Mouse (Mus musculus) midbrain, postnatal 0 days (tissue): ENCODE measurements at regions not wholly inside any gene's neighbourhood (a gene's known extent, or its start where the extent isn't known, plus 50 kb on each side); places are given as distances from the start of the nearest gene placed in this dataset.

Experiments used
- ATAC-seq: fragments of 200-750 bp; cut with Nextera tagmentation; 2 replicates; pipeline ENCODE4 v1.8.0; 2017; ENCODE audit warnings: moderate number of reproducible peaks, mild to moderate bottlenecking, moderate TSS enrichment, moderate library complexity; ENCODE audit not compliant: low FRiP score
- DNase-seq: peaks from one replicate; pipeline ENCODE4 v3.0.0-alpha.2; 2015; ENCODE audit warnings: low spot score
- H3K27ac ChIP-seq: fragments of 300-500 bp; sonication (generic); 2 replicates; pipeline ENCODE4 v1.5.1; 2014; ENCODE audit warnings: low read depth, mild to moderate bottlenecking, low read length, mixed read lengths
- H3K27me3 ChIP-seq: fragments of 300-500 bp; sonication (generic); 2 replicates; pipeline ENCODE4 v1.6.1; 2014; ENCODE audit warnings: low read length, control low read depth, mixed read lengths; ENCODE audit not compliant: insufficient read depth
- H3K36me3 ChIP-seq: fragments of 300-500 bp; sonication (generic); 2 replicates; pipeline ENCODE4 v1.6.1; 2014; ENCODE audit warnings: low read length, control low read depth, mixed read lengths; ENCODE audit not compliant: insufficient read depth
- H3K4me1 ChIP-seq: fragments of 300-500 bp; sonication (generic); 2 replicates; pipeline ENCODE4 v1.6.1; 2014; ENCODE audit warnings: mild to moderate bottlenecking, control low read depth, antibody characterized with exemption, low read length, mixed read lengths; ENCODE audit not compliant: insufficient read depth
- H3K4me2 ChIP-seq: fragments of 300-500 bp; sonication (generic); 2 replicates; pipeline ENCODE4 v1.6.1; 2014; ENCODE audit warnings: low read depth, mild to moderate bottlenecking, low read length, mixed read lengths; ENCODE audit not compliant: poor library complexity, severe bottlenecking
- H3K4me3 ChIP-seq: fragments of 300-500 bp; sonication (generic); 2 replicates; pipeline ENCODE4 v1.5.1; 2014; ENCODE audit warnings: low read depth, mild to moderate bottlenecking, low read length, moderate library complexity
- H3K9ac ChIP-seq: fragments of 300-500 bp; sonication (generic); replicated peaks from 2 replicates; pipeline ENCODE4 v1.6.1; 2014; ENCODE audit warnings: mild to moderate bottlenecking, low read length, moderate library complexity, mixed read lengths; ENCODE audit not compliant: poor library complexity, severe bottlenecking
- H3K9me3 ChIP-seq: fragments of 300-500 bp; sonication (generic); 2 replicates; pipeline ENCODE4 v1.6.1; 2016; ENCODE audit warnings: low read length, control low read depth
- CTCF ChIP-seq: IDR thresholded peaks from 2 replicates; pipeline ENCODE4 v1.5.1; 2016; ENCODE audit warnings: antibody characterized with exemption, mild to moderate bottlenecking
- WGBS: fragments of 180-500 bp; shearing (Covaris S2); extraction: QIAGEN DNeasy Blood & Tissue Kit; methylation state at CpG from one replicate; pipeline ENCODE4 v1.1.7; 2014; 5-methylcytosine and 5-hydroxymethylcytosine counted together

DNA sequence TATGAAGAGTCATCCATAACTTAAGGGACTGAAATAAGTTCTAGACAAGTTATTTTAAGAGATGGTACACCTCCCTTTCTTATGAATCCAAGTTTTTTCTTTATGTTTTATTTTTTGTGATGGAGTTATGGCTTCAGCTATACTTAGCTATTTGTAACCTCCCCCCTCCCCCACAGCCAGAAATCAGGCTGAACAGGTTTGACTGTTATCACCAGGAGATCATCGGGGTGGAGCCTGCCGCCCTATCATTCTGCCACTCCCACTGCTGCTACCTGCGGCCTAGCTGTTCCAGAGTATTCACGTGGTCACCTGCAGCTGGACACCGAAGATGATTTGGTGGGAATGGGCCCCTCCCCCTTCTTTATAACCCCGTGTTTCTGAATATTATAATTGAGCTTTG lies 172.9 kb upstream of the Tpk1 start:
- no peak for TF ChIP-seq CTCF
- H3K36me3 ChIP-seq = no peaks in the 10 kb centered on the region
- H3K4me1 ChIP-seq = no peaks in the 10 kb centered on the region
- H3K4me2 ChIP-seq = no peak overlapping the region
- H3K9ac ChIP-seq = no peak overlapping the region
- ATAC-seq = no peak
- no peak overlapping the region for H3K4me3 ChIP-seq
- H3K9me3 ChIP-seq = no peaks in the 10 kb centered on the region
- no peak for DNase-seq
- no peak overlapping the region for H3K27ac ChIP-seq
- H3K27me3 ChIP-seq = no peaks in the 10 kb centered on the region
- WGBS = 72% methylated on average over 6 of the region's 6 CpGs

DNA sequence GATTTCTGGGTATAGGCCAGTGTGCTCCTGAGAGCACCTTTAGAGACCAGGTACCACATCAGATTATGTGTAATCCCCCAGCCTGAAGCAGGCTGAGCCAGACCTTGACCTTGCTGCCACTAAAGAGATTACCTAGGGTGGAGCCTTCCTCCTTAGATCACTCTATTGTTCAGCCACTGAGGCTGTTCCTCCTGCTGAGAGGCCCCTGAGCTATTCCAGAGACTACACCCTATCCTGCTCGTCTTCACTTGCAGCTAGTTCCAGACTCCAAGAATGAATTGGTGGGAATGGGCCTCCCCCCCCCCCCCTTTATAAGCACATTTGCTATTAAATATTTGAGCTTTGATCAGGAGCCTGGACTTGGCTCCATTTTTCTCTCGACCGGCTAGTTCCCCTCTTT lies 163.8 kb upstream of the Tpk1 start:
- H3K4me1 ChIP-seq = no peaks in the 10 kb centered on the region
- H3K27ac ChIP-seq = no peak overlapping the region
- no peak overlapping the region for H3K4me2 ChIP-seq
- no peak overlapping the region for H3K9ac ChIP-seq
- no peak for TF ChIP-seq CTCF
- H3K36me3 ChIP-seq = no peaks in the 10 kb centered on the region
- 54% methylated on average over 3 of the region's 3 CpGs for WGBS
- no peaks in the 10 kb centered on the region for H3K9me3 ChIP-seq
- DNase-seq (no peak), ATAC-seq (no peak)
- no peak overlapping the region for H3K4me3 ChIP-seq
- H3K27me3 ChIP-seq = no peaks in the 10 kb centered on the region
